Mouse (Mus musculus) intestine, embryonic 14.5 days (tissue): Measurements from ENCODE around the gene Gfi1. TPM values are rescaled to one million over a fixed set of nuclear protein-coding genes. Genes with fewer than 3 reads are reported as not detected.

ENCODE experiments used
- ATAC-seq: fragments of 200-750 bp; cut with Nextera tagmentation; replicated peaks from 2 replicates; pipeline ENCODE4 v1.8.0; 2017; ENCODE audit warnings: low read depth, moderate number of reproducible peaks, moderate TSS enrichment, moderate library complexity; ENCODE audit not compliant: low FRiP score, low TSS enrichment
- DNase-seq: peaks from one replicate; pipeline ENCODE4 v3.0.0-alpha.2; 2018; ENCODE audit warnings: low spot score
- H3K27ac ChIP-seq: fragments of 300-500 bp; sonication (generic); 2 replicates; pipeline ENCODE4 v1.5.1; 2014; ENCODE audit warnings: low read depth, mild to moderate bottlenecking, control low read depth
- H3K27me3 ChIP-seq: fragments of 300-500 bp; sonication (generic); replicated peaks from 2 replicates; pipeline ENCODE4 v1.6.1; 2014; ENCODE audit warnings: low read length, control low read depth; ENCODE audit not compliant: control insufficient read depth, insufficient read depth
- H3K36me3 ChIP-seq: fragments of 300-500 bp; sonication (generic); 2 replicates; pipeline ENCODE4 v1.6.1; 2014; ENCODE audit warnings: low read length, control low read depth; ENCODE audit not compliant: control insufficient read depth, insufficient read depth
- H3K4me1 ChIP-seq: fragments of 300-500 bp; sonication (generic); replicated peaks from 2 replicates; pipeline ENCODE4 v1.6.1; 2014; ENCODE audit warnings: low read length, control low read depth, mixed read lengths; ENCODE audit not compliant: control insufficient read depth, insufficient read depth
- H3K4me2 ChIP-seq: fragments of 300-500 bp; sonication (generic); 2 replicates; pipeline ENCODE4 v1.6.1; 2014; ENCODE audit warnings: low read length
- H3K4me3 ChIP-seq: fragments of 300-500 bp; sonication (generic); 2 replicates; pipeline ENCODE4 v1.5.1; 2014; ENCODE audit warnings: low read depth, low read length, control low read depth, mixed read lengths
- H3K9ac ChIP-seq: fragments of 300-500 bp; sonication (generic); 2 replicates; pipeline ENCODE4 v1.6.1; 2014; ENCODE audit warnings: mild to moderate bottlenecking, low read length
- H3K9me3 ChIP-seq: fragments of 300-500 bp; sonication (generic); 2 replicates; pipeline ENCODE4 v1.6.1; 2016; ENCODE audit warnings: low read length, control low read depth; ENCODE audit not compliant: control insufficient read depth
- WGBS: fragments of 180-500 bp; shearing (Covaris S2); extraction: QIAGEN DNeasy Blood & Tissue Kit; methylation state at CpG from one replicate; pipeline ENCODE4 v1.1.7; 2014; 5-methylcytosine and 5-hydroxymethylcytosine counted together
- polyA plus RNA-seq: library from polyadenylated mRNA; unstranded; fragments of >200 nt; fragmentation: Nextera tagmentation; extraction: Ambion mirVana; gene quantifications from 2 replicates; pipeline ENCODE4 v1.2.1, GENCODE M21; 2014

Gene Gfi1
- polyA plus RNA-seq, 1 experiment from 2014 or later, result 1.4 TPM

DNA sequence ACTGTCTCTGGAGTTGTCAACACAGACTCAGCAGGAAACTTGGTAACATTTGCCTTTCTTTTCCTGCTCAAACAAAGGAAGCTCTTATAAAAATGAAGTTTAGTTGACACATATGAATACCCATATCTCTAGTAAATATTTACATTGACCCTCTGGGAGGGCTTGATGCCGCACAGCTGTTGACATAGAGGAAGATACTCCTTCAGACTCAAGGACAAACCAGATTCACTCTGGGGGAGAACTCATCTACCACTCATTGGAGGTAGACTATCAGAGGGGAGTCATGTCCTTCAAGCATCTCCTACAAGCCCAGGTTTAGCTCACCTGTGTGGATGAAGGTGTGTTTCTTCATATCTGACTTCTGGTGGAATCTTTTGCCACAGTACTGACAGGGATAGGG lies 6.0 kb downstream of the Gfi1 start:
- Histone ChIP-seq H3K4me2 (no peak overlapping the region; the same call in 1 of the 2 replicates), H3K4me3 (no peak overlapping the region), H3K27me3 (peaks cover 91% of the 10 kb centered on the region), H3K9me3 (no peaks in the 10 kb centered on the region), H3K27ac (no peak overlapping the region), H3K4me1 (peaks cover 23% of the 10 kb centered on the region), H3K36me3 (no peaks in the 10 kb centered on the region), H3K9ac (no peak overlapping the region)
- WGBS, result 10% methylated on average over 1 of the region's 1 CpGs
- DNase-seq, result peak; percentile 58
- ATAC-seq, result no peak

DNA sequence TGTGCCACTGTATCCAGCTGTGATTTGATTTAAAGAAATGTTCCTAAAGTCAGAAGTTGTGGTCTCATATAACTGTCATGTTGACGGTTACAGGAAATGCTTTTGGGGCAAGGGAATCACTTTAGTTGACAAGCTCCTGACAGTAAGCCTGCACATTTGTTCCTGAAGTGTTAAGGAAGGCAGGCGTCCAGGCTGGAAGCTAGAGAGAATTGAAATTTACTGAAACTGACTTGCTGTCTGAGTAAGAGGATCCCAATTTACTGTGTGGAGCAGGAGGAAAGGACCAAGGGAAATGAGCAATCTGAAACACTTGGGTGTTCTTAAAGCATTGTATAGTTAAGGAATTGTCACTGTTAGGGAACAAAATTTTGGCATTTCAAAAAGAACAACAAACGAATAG lies 6.6 kb downstream of the Gfi1 start:
- Histone ChIP-seq H3K9me3 (no peaks in the 10 kb centered on the region), H3K4me1 (peaks cover 23% of the 10 kb centered on the region), H3K9ac (no peak overlapping the region), H3K4me2 (no peak overlapping the region), H3K4me3 (no peak overlapping the region), H3K27ac (no peak overlapping the region), H3K27me3 (peaks cover 91% of the 10 kb centered on the region), H3K36me3 (no peaks in the 10 kb centered on the region)
- ATAC-seq, result no peak
- peak; percentile 54 for DNase-seq
- 14% methylated on average over 3 of the region's 3 CpGs for WGBS

DNA sequence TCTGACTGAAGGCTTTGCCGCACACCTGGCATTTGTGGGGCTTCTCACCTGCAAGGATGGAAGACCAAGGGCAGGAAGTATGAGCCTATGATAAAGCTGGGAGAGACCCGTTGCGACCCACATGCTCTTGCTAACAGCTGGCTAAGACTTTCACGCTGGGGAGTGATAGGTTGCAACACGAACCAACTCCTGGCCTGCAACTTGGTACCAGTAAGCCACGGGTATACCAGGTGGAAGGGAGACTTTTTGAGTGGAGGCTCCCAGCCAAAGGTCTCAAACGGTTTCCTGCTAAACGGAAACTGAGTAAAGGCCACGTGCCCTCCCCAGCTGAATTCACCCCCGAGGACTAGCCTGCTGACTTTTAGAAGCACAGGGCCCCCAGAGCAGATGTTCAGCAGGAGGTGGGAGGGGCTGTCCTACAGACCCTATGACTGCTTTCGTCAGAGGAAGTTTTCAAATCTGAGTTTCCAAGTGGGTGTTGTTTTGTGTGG lies 7.9 kb downstream of the Gfi1 start:
- 13% methylated on average over 11 of the region's 11 CpGs for WGBS
- H3K36me3 ChIP-seq, result no peaks in the 10 kb centered on the region
- DNase-seq (no peak), ATAC-seq (no peak)
- H3K4me2 ChIP-seq, result no peak overlapping the region
- no peak overlapping the region for H3K4me3 ChIP-seq
- peaks cover 84% of the 10 kb centered on the region for H3K27me3 ChIP-seq
- no peak overlapping the region for H3K27ac ChIP-seq
- no peak overlapping the region for H3K9ac ChIP-seq
- H3K9me3 ChIP-seq, result no peaks in the 10 kb centered on the region
- H3K4me1 ChIP-seq, result peaks cover 16% of the 10 kb centered on the region

DNA sequence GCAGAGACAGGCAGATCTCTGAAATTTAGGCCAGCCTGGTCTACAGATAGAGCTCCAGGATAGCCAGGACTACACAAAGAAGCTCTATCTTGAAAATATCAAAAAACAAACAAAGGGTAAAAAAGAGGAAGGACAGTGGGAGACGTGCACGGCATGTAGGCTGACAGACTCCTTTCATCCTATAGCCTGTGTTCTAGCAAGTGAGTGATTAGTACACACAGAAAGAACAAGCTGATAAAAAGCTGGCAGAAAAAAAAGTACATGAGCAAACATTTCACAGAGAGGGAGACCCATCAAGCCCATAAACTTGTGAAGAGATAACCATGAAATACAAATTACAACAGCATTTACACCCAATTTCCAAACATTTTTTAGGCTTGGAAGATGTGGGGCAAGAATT lies 14.1 kb downstream of the Gfi1 start:
- Histone ChIP-seq H3K9me3 (no peaks in the 10 kb centered on the region), H3K4me2 (no peak overlapping the region), H3K27ac (no peak overlapping the region), H3K9ac (no peak overlapping the region), H3K36me3 (no peaks in the 10 kb centered on the region), H3K4me1 (no peaks in the 10 kb centered on the region), H3K27me3 (peaks cover 32% of the 10 kb centered on the region), H3K4me3 (no peak overlapping the region)
- DNase-seq (peak; percentile 44), ATAC-seq (no peak)
- 52% methylated on average over 2 of the region's 2 CpGs for WGBS

DNA sequence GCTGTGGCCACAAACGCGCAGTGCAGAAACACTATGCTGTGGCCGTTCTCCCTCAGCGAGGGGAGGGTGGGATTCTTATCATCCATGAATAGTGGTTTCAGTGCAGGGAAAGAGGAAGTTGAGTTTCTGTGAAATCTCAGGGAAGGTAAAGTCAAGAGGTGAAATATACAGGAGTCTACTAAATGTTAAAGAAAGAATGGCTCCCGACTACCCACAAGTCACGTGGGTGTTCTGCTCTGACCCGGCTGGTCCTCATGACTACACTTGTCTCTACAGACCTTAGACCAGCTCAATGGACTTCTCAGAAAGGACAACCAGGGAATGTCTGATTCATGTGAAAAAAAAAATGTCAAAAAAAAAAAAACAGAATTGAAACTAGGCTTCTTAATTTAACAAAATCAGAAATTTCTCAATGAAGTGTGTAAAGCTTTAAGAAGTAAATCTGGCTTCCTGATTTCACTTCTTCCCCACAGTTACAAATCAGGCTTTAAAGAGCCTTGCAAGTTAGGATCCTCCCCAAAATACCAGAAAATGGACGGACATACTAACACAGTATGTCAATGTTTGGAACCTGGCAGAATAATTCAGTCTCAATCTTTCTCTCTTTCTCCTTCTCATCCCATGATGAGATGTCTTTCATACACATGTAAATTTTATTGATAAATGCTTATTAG lies 17.6 kb downstream of the Gfi1 start:
- no peak for ATAC-seq

DNA sequence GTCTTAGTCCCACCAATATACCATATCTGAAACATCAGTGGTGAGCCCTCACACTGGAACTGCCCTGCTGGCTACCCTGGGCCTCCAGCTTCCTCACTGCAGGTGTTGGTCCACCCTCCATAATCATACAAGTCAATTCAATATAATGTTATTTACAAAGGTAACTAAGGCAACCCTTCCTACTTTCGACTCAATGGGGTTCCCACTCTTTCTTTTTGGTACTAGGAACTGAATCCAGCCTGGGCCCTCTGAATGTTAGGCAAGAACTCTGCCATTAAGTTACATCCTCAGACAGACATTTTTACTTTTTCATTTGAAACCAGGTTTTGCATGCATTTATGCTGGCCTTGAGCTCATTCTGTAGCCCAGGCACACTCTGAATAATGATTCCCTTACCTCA lies 19.6 kb downstream of the Gfi1 start:
- 67% methylated on average over 1 of the region's 1 CpGs for WGBS
- no peak for ATAC-seq
- no peaks in the 10 kb centered on the region for H3K9me3 ChIP-seq

More for the DNA sequence above, 17.6 kb downstream of the Gfi1 start:
- Histone ChIP-seq H3K4me1 (no peaks in the 10 kb centered on the region), H3K4me3 (no peak overlapping the region), H3K36me3 (no peaks in the 10 kb centered on the region), H3K9ac (no peak overlapping the region), H3K27me3 (0 out of 2 replicates have a peak, but pooled peaks cover 11% of the 10 kb centered on the region), H3K9me3 (no peaks in the 10 kb centered on the region), H3K27ac (no peak overlapping the region), H3K4me2 (no peak overlapping the region)
- DNase-seq, result peak; percentile 31
- WGBS, result 87% methylated on average over 8 of the region's 8 CpGs

DNA sequence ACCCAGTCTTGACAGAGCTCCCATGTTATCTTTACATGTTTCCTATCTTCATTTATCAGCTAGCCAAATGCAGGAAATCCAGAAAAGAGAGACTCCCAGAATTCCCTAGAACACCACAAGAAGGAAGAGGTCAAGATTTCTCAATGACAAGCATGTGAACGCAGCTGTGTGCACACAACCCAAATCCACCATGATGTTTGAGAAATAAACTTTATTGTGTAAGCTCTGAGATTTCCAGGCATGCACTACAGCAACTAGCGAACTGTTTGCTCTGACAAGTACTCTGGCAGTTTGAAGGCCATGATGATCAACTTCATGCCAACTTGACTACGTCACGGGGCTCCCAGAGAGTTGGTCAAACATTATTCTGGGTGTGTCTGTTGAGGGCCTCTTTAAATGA lies 20.1 kb downstream of the Gfi1 start:
- ATAC-seq (no peak), DNase-seq (no peak)
- Histone ChIP-seq H3K27me3 (0 out of 2 replicates have a peak, but pooled peaks cover 5% of the 10 kb centered on the region), H3K4me2 (no peak overlapping the region), H3K4me1 (no peaks in the 10 kb centered on the region), H3K27ac (no peak overlapping the region), H3K4me3 (no peak overlapping the region), H3K9me3 (no peaks in the 10 kb centered on the region), H3K9ac (no peak overlapping the region), H3K36me3 (no peaks in the 10 kb centered on the region)
- 78% methylated on average over 4 of the region's 4 CpGs for WGBS

More for the DNA sequence above, 19.6 kb downstream of the Gfi1 start:
- peak; percentile 51 for DNase-seq
- Histone ChIP-seq H3K4me3 (no peak overlapping the region), H3K27ac (no peak overlapping the region), H3K9ac (no peak overlapping the region), H3K4me1 (no peaks in the 10 kb centered on the region), H3K4me2 (no peak overlapping the region), H3K36me3 (no peaks in the 10 kb centered on the region), H3K27me3 (0 out of 2 replicates have a peak, but pooled peaks cover 5% of the 10 kb centered on the region)

DNA sequence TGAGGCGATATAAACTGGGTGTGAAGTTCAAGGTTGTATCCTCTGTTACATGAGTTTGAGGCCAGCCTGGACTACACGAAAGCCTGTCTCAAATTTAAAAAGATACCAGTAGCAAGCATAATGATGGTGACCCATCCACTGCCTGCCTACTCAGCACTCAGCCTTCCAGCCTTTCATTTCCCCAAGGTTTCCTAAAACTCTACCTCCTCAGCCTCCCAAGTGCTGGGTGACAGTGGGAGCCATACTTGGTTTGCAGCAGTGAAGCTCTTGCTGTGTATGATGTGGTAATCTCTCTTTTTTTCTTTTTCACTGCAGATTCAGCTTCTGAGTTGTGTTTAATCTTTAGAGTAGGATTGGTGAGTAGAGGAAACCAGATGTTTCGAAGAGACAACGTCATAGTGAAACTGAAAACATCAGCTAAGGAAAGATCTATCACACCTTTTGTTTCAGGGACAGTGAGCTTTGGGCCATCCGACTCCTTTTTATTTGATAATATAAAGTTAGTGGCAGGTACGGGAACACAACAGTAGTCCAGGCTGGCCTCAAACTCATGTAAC lies 22.6 kb downstream of the Gfi1 start:
- H3K4me3 ChIP-seq, result no peak overlapping the region
- H3K27me3 ChIP-seq, result no peaks in the 10 kb centered on the region
- WGBS, result 82% methylated on average over 6 of the region's 6 CpGs
- H3K4me1 ChIP-seq, result no peaks in the 10 kb centered on the region
- H3K36me3 ChIP-seq, result no peaks in the 10 kb centered on the region
- DNase-seq (no peak), ATAC-seq (no peak)
- H3K4me2 ChIP-seq, result no peak overlapping the region
- no peaks in the 10 kb centered on the region for H3K9me3 ChIP-seq
- H3K9ac ChIP-seq, result no peak overlapping the region
- no peak overlapping the region for H3K27ac ChIP-seq

DNA sequence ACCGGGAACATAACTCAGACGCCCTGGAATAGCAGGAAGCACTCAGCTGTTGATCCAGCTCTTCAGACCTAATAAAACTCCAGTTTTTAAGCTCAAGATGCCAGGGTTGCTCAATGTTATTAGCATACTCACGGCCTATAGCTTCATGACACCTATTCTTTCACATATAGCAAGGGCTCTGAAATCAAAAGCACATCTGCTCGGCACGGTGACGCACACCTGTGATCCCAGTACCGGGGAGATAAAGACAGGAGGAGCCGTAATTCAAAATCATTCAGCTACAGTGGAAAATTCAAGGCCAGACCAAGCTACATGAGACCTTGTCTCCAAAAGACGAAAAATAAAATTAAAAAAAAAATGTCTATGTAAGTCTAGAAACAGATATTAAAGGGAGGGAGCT lies 24.2 kb downstream of the Gfi1 start:
- H3K9me3 ChIP-seq, result no peaks in the 10 kb centered on the region

More for the DNA sequence above, 24.2 kb downstream of the Gfi1 start:
- H3K36me3 ChIP-seq, result no peaks in the 10 kb centered on the region
- ATAC-seq (no peak), DNase-seq (no peak)
- no peak overlapping the region for H3K27ac ChIP-seq
- no peak overlapping the region for H3K4me3 ChIP-seq
- H3K4me2 ChIP-seq, result no peak overlapping the region
- H3K9ac ChIP-seq, result no peak overlapping the region
- WGBS, result 84% methylated on average over 9 of the region's 9 CpGs
- no peaks in the 10 kb centered on the region for H3K4me1 ChIP-seq
- no peaks in the 10 kb centered on the region for H3K27me3 ChIP-seq
